Mouse (Mus musculus): ENCODE results near the gene Kat14.

Kat14 gene

GRCm38 (mm10) chr2:144381741-144382140 is 13.0 kb downstream of the Kat14 start:
- no peak for DNase-seq (ENCODE audit: low read depth, low spot score)

GRCm38 (mm10) chr2:144382624-144383138 is 13.9 kb downstream of the Kat14 start:
- no peak for DNase-seq (ENCODE audit: low read depth, low spot score)

GRCm38 (mm10) chr2:144386296-144386695 is 17.5 kb downstream of the Kat14 start:
- no peak for DNase-seq (ENCODE audit: low read depth, low spot score)

GRCm38 (mm10) chr2:144388416-144388815 is 19.6 kb downstream of the Kat14 start:
- no peak for DNase-seq (ENCODE audit: low read depth, low spot score)

GRCm38 (mm10) chr2:144399531-144399930 is 30.7 kb downstream of the Kat14 start:
- no peak for DNase-seq (ENCODE audit: low read depth, low spot score)

- DNase-seq (ENCODE audit: low read depth, low spot score), result no peak
Measured at GRCm38 (mm10) chr2:144400659-144401058, 31.9 kb downstream of the Kat14 start.

- no peak for DNase-seq (ENCODE audit: low read depth, low spot score)
Measured at GRCm38 (mm10) chr2:144409037-144409436, 40.3 kb downstream of the Kat14 start.

- no peak for DNase-seq (ENCODE audit: low read depth, low spot score)
Measured at GRCm38 (mm10) chr2:144410603-144411002, 41.8 kb downstream of the Kat14 start.

GRCm38 (mm10) chr2:144414646-144415045 is 45.9 kb downstream of the Kat14 start:
- no peak for DNase-seq (ENCODE audit: low read depth, low spot score)

GRCm38 (mm10) chr2:144416859-144417258 is 48.1 kb downstream of the Kat14 start:
- DNase-seq (ENCODE audit: low read depth, low spot score), result no peak

GRCm38 (mm10) chr2:144418062-144418461 is 49.3 kb downstream of the Kat14 start:
- no peak for DNase-seq (ENCODE audit: low read depth, low spot score)

GRCm38 (mm10) chr2:144422094-144422675 is 53.4 kb downstream of the Kat14 start:
- DNase-seq (ENCODE audit: low read depth, low spot score), result no peak

GRCm38 (mm10) chr2:144425761-144426160 is 57.0 kb downstream of the Kat14 start:
- DNase-seq (ENCODE audit: low read depth, low spot score), result no peak

GRCm38 (mm10) chr2:144427852-144428251 is 59.1 kb downstream of the Kat14 start:
- no peak for DNase-seq (ENCODE audit: low read depth, low spot score)

- no peak for DNase-seq (ENCODE audit: low read depth, low spot score)
Measured at GRCm38 (mm10) chr2:144428659-144429058, 59.9 kb downstream of the Kat14 start.

- no peak for DNase-seq (ENCODE audit: low read depth, low spot score)
Measured at GRCm38 (mm10) chr2:144429171-144429570, 60.4 kb downstream of the Kat14 start.

- no peak for DNase-seq (ENCODE audit: low read depth, low spot score)
Measured at GRCm38 (mm10) chr2:144431286-144431825, 62.6 kb downstream of the Kat14 start.

- no peak for DNase-seq (ENCODE audit: low read depth, low spot score)
Measured at GRCm38 (mm10) chr2:144435679-144436078, 66.9 kb downstream of the Kat14 start.

- no peak for DNase-seq (ENCODE audit: low read depth, low spot score)
Measured at GRCm38 (mm10) chr2:144438424-144438823, 69.6 kb downstream of the Kat14 start.

GRCm38 (mm10) chr2:144439191-144439700 is 70.5 kb downstream of the Kat14 start:
- no peak for DNase-seq (ENCODE audit: low read depth, low spot score)

- DNase-seq (ENCODE audit: low read depth, low spot score), result no peak
Measured at GRCm38 (mm10) chr2:144441386-144441915, 72.7 kb downstream of the Kat14 start.

- no peak for DNase-seq (ENCODE audit: low read depth, low spot score)
Measured at GRCm38 (mm10) chr2:144446360-144446999, 77.7 kb downstream of the Kat14 start.

GRCm38 (mm10) chr2:144450378-144450777 is 81.6 kb downstream of the Kat14 start:
- no peak for DNase-seq (ENCODE audit: low read depth, low spot score)

Data from retina, postnatal 7 days (tissue).